Mouse (Mus musculus) limb, embryonic 14.5 days (tissue): ENCODE results near the gene Wap. TPM values are rescaled to one million over a fixed set of nuclear protein-coding genes. Genes with fewer than 3 reads are reported as not detected.

ENCODE experiments used
- ATAC-seq: fragments of 200-750 bp; cut with Nextera tagmentation; 2 replicates; pipeline ENCODE4 v1.8.0; 2017; ENCODE audit warnings: low read depth, moderate number of reproducible peaks, moderate TSS enrichment; ENCODE audit not compliant: low FRiP score
- DNase-seq: peaks from one replicate; pipeline ENCODE4 v3.0.0-alpha.2; 2015; ENCODE audit warnings: low spot score
- H3K27ac ChIP-seq: fragments of 300-500 bp; sonication (generic); replicated peaks from 2 replicates; pipeline ENCODE4 v1.5.1; 2014; ENCODE audit warnings: low read depth, mild to moderate bottlenecking, low read length, moderate library complexity, mixed read lengths
- H3K27me3 ChIP-seq: fragments of 300-500 bp; sonication (generic); 2 replicates; pipeline ENCODE4 v1.6.1; 2014; ENCODE audit warnings: low read length, mixed read lengths; ENCODE audit not compliant: control insufficient read depth, insufficient read depth
- H3K36me3 ChIP-seq: fragments of 300-500 bp; sonication (generic); 2 replicates; pipeline ENCODE4 v1.6.1; 2014; ENCODE audit warnings: mild to moderate bottlenecking, low read length, moderate library complexity, mixed read lengths; ENCODE audit not compliant: control insufficient read depth, insufficient read depth
- H3K4me1 ChIP-seq: fragments of 300-500 bp; sonication (generic); 2 replicates; pipeline ENCODE4 v1.6.1; 2014; ENCODE audit warnings: antibody characterized with exemption, low read length, mixed read lengths; ENCODE audit not compliant: control insufficient read depth, insufficient read depth
- H3K4me2 ChIP-seq: fragments of 300-500 bp; sonication (generic); replicated peaks from 2 replicates; pipeline ENCODE4 v1.6.1; 2014; ENCODE audit warnings: low read depth, mild to moderate bottlenecking, low read length, moderate library complexity; ENCODE audit not compliant: severe bottlenecking
- H3K4me3 ChIP-seq: fragments of 300-500 bp; sonication (generic); replicated peaks from 2 replicates; pipeline ENCODE4 v1.5.1; 2014; ENCODE audit warnings: low read length
- H3K9ac ChIP-seq: fragments of 300-500 bp; sonication (generic); 2 replicates; pipeline ENCODE4 v1.6.1; 2014; ENCODE audit warnings: mild to moderate bottlenecking, low read depth, low read length, moderate library complexity; ENCODE audit not compliant: severe bottlenecking
- H3K9me3 ChIP-seq: fragments of 300-500 bp; sonication (generic); 2 replicates; pipeline ENCODE4 v1.6.1; 2016; ENCODE audit warnings: low read length; ENCODE audit not compliant: control insufficient read depth
- POLR2A ChIP-seq: fragments of 200-500 bp; IDR thresholded peaks from 2 replicates; pipeline ENCODE4 v1.8.0; 2012; ENCODE audit warnings: inconsistent platforms, mild to moderate bottlenecking, moderate library complexity, borderline replicate concordance; ENCODE audit not compliant: insufficient read depth, insufficient read length; ENCODE audit errors: extremely low read depth
- WGBS: fragments of 180-500 bp; shearing (Covaris S2); extraction: QIAGEN DNeasy Blood & Tissue Kit; methylation state at CpG from one replicate; pipeline ENCODE4 v1.1.7; 2014; 5-methylcytosine and 5-hydroxymethylcytosine counted together
- polyA plus RNA-seq, 2 experiments: library from polyadenylated mRNA; depleted of rRNA in 1 of 2; stranded (reverse) in 1 of 2; unstranded in 1 of 2; fragments of >200 nt; fragmentation: Nextera tagmentation in 1 of 2; extraction: Ambion mirVana in 1 of 2; gene quantifications; 2 replicates each; pipeline versions ENCODE4 v1.2.1 to v1.2.3; 2012 to 2014

Wap gene
- polyA plus RNA-seq, 2 experiments, result not detected

GRCm38 (mm10) chr11:6596205-6596604, 42.2 kb downstream of the Wap start:
- Histone ChIP-seq H3K9ac (no peak overlapping the region), H3K9me3 (no peaks in the 10 kb centered on the region), H3K4me1 (no peaks in the 10 kb centered on the region), H3K4me2 (no peak overlapping the region), H3K27me3 (no peaks in the 10 kb centered on the region), H3K4me3 (no peak overlapping the region), H3K27ac (no peak overlapping the region), H3K36me3 (peaks cover 74% of the 10 kb centered on the region)
- ATAC-seq, result no peak
- no peak for TF ChIP-seq POLR2A
- WGBS, result 94% methylated on average over 6 of the region's 6 CpGs
- DNase-seq, result no peak

- 89% methylated on average over 5 of the region's 5 CpGs for WGBS
- Histone ChIP-seq H3K9me3 (no peaks in the 10 kb centered on the region), H3K4me1 (no peaks in the 10 kb centered on the region), H3K9ac (no peak overlapping the region), H3K4me3 (no peak overlapping the region), H3K27me3 (no peaks in the 10 kb centered on the region), H3K36me3 (peaks cover 82% of the 10 kb centered on the region), H3K4me2 (no peak overlapping the region), H3K27ac (no peak overlapping the region)
- ATAC-seq (no peak), DNase-seq (no peak)
- TF ChIP-seq POLR2A, result no peak
Observed at GRCm38 (mm10) chr11:6595339-6595738, 43.1 kb downstream of the Wap start.

- no peaks in the 10 kb centered on the region for H3K27me3 ChIP-seq
- DNase-seq (no peak), ATAC-seq (no peak)
- no peak overlapping the region for H3K4me2 ChIP-seq
- no peak overlapping the region for H3K9ac ChIP-seq
- H3K36me3 ChIP-seq, result peaks cover 84% of the 10 kb centered on the region
- H3K9me3 ChIP-seq, result no peaks in the 10 kb centered on the region
- WGBS, result 68% methylated on average over 6 of the region's 6 CpGs
- H3K27ac ChIP-seq, result no peak overlapping the region
- no peak for TF ChIP-seq POLR2A
- H3K4me3 ChIP-seq, result no peak overlapping the region
- H3K4me1 ChIP-seq, result no peaks in the 10 kb centered on the region
Observed at GRCm38 (mm10) chr11:6594845-6595244, 43.6 kb downstream of the Wap start.

- TF ChIP-seq POLR2A, result no peak
- no peaks in the 10 kb centered on the region for H3K9me3 ChIP-seq
- H3K27me3 ChIP-seq, result no peaks in the 10 kb centered on the region
- 72% methylated on average over 11 of the region's 11 CpGs for WGBS
- no peak overlapping the region for H3K9ac ChIP-seq
- peaks cover 97% of the 10 kb centered on the region for H3K36me3 ChIP-seq
- no peak overlapping the region for H3K27ac ChIP-seq
- no peak overlapping the region for H3K4me2 ChIP-seq
- ATAC-seq, result no peak
- H3K4me1 ChIP-seq, result no peaks in the 10 kb centered on the region
- DNase-seq, result no peak
- H3K4me3 ChIP-seq, result no peak overlapping the region
Observed at GRCm38 (mm10) chr11:6593406-6593805, 45.0 kb downstream of the Wap start.

GRCm38 (mm10) chr11:6590933-6591675, 47.3 kb downstream of the Wap start:
- Histone ChIP-seq H3K4me1 (no peaks in the 10 kb centered on the region), H3K9me3 (no peaks in the 10 kb centered on the region), H3K4me3 (no peak overlapping the region), H3K27ac (no peak overlapping the region), H3K9ac (no peak overlapping the region), H3K27me3 (no peaks in the 10 kb centered on the region), H3K36me3 (peaks cover 89% of the 10 kb centered on the region), H3K4me2 (no peak overlapping the region)
- 83% methylated on average over 10 of the region's 10 CpGs for WGBS
- no peak for TF ChIP-seq POLR2A
- no peak for DNase-seq
- ATAC-seq, result no peak

- ATAC-seq (no peak), DNase-seq (no peak)
- H3K27me3 ChIP-seq, result no peaks in the 10 kb centered on the region
- H3K4me1 ChIP-seq, result no peaks in the 10 kb centered on the region
- no peak overlapping the region for H3K4me3 ChIP-seq
- H3K4me2 ChIP-seq, result no peak overlapping the region
- WGBS, result 91% methylated on average over 7 of the region's 7 CpGs
- TF ChIP-seq POLR2A, result no peak
- no peaks in the 10 kb centered on the region for H3K9me3 ChIP-seq
- H3K36me3 ChIP-seq, result peaks cover 89% of the 10 kb centered on the region
- H3K27ac ChIP-seq, result no peak overlapping the region
- no peak overlapping the region for H3K9ac ChIP-seq
Observed at GRCm38 (mm10) chr11:6589838-6590237, 48.6 kb downstream of the Wap start.
